Mouse (Mus musculus): ENCODE data around the gene Irf4.

- TF ChIP-seq CTCF (IDR thresholded peaks at IDR 0.05; ENCODE audit: control insufficient read depth, insufficient read depth, insufficient replicate concordance, low read depth, low read length) (no peak), POLR2A (IDR thresholded peaks at IDR 0.05; ENCODE audit: control insufficient read depth, low read depth, low read length) (no peak)
Measured at GRCm38 (mm10) chr13:30747068-30747467, 2.0 kb upstream of the Irf4 start.
